Mouse (Mus musculus): Measurements from ENCODE around the gene 4930447C04Rik.

GRCm38 (mm10) chr12:72979236-72979635 is 38.7 kb upstream of the 4930447C04Rik start:
- TF ChIP-seq POLR2A (IDR thresholded peaks at IDR 0.05; ENCODE audit: extremely low read depth, insufficient read depth, low read length) (no peak), CTCF (IDR thresholded peaks at IDR 0.05; ENCODE audit: extremely low read depth, insufficient read depth, low read length) (no peak)
